Mouse (Mus musculus): ENCODE data around the gene St13. TPM values are rescaled to one million over a fixed set of nuclear protein-coding genes. Genes with fewer than 3 reads are reported as not detected.
"Not testable (repeated sequence)": the region's sequence is repeated elsewhere in the genome, so short reads cannot be mapped to it uniquely, and the experiment has no call there.

Gene St13
- 190 and 196 TPM in 2 replicates for polyA plus RNA-seq (2016; fragmentation: Nextera tagmentation; extraction: Ambion mirVana)

DNA sequence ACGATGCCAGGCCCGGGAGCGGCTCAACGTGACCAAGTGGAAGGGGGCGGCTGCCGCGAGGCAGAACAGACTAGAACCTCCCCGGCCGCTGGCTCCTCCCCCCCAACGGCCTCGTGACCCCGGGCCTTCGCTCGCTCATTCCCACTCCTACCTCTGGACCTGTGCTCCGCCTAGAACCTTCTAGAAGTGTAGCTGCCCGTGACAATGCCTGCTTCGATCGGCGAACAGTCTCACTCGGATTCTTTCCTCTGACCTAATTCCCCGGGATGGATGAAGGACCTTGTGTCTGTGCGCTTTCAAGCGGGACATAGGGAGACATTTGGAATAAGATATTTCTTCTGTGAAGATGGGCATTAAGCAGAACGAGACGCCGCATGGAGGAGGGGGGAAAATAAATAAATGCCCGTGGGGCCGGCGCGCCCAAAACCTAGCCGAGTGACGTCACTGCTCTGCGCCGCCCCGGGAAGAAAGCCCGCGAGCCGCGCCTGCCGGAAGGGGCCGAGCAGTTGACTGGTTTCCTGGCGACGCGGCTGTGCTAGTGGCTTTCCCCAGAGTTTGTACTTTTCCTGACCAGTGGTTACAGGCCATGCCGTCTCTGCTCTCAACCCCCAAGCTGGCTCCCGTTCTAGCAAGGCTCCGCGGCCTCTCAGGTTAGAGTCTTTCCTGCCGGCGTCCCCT lies at the start of gene St13, which contains the start of gene Xpnpep3:
TSS of gene St13 (minus strand) at position 440 of the 678 bp plus-strand sequence.
TSS of gene Xpnpep3 (plus strand) at position 501 of the 678 bp plus-strand sequence.
- ATAC-seq (ENCODE audit: low FRiP score, low read depth), result peak; percentile 99
- Histone ChIP-seq H3K4me3 (peak within 1 kb of the TSS; percentile 82), H3K9ac (peak within 1 kb of the TSS; percentile 90), H3K27ac (peak within 1 kb of the TSS; percentile 81), H3K4me1 (peaks cover 14% of the 10 kb centered on the region), H3K27me3 (replicated peaks) (no peaks in the 10 kb centered on the region), H3K9me3 (no peaks in the 10 kb centered on the region), H3K4me2 (replicated peaks) (peak within 1 kb of the TSS; percentile 80), H3K36me3 (no peaks in the 10 kb centered on the region)
- under 1% methylated on average over 50 of the region's 50 CpGs for WGBS

DNA sequence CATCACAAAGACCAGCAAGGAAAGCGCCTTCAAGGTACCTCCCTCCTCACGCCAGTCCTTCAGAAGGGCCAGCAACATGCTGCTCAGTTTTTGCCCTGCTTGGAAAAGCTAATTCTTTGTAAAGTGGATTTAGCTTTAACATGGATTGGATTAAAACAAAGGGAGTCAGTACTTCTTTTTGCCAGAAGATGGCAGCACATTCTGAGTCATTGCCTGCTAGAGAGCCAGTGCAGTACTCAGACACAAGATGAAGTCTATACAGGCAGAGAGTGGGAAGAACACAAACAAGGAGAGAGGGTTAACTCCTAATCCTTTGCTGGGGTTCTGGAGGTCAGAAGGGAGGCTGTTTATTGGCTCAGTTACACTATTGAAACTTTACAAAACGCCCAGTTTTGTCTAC lies 48.6 kb upstream of the St13 start:
- Histone ChIP-seq H3K4me2 (replicated peaks) (no peak overlapping the region), H3K9ac (no peak overlapping the region), H3K27me3 (replicated peaks) (no peaks in the 10 kb centered on the region), H3K4me3 (no peak overlapping the region), H3K4me1 (no peaks in the 10 kb centered on the region), H3K27ac (no peak overlapping the region), H3K9me3 (no peaks in the 10 kb centered on the region), H3K36me3 (peaks cover 27% of the 10 kb centered on the region)
- 68% methylated on average over 3 of the region's 3 CpGs for WGBS
- ATAC-seq (ENCODE audit: low FRiP score, low read depth), result no peak

DNA sequence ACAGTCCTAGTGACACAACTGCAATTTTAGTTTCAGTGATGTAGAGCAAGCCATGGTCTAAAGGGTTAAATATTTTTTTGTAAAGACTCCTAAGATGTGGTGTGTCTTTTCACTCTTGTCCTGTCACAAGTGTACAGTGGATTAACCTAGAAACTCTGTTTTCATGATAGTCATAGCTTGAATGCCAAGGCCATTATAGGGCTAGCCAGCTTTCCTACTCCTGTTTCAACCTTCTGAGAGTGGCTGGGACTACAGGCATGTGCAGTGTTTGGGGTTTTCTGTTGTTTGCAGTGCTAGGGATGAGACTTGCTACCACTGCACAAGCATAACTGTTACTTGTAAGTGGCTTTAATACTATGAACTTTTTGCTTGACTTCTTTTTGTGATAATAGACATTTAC lies 39.4 kb upstream of the St13 start:
- no peak for ATAC-seq (ENCODE audit: low FRiP score, low read depth)
- Histone ChIP-seq H3K27ac (no peak overlapping the region), H3K9me3 (no peaks in the 10 kb centered on the region), H3K4me1 (no peaks in the 10 kb centered on the region), H3K4me3 (no peak overlapping the region), H3K36me3 (peaks cover 9% of the 10 kb centered on the region), H3K4me2 (replicated peaks) (no peak overlapping the region), H3K27me3 (replicated peaks) (no peaks in the 10 kb centered on the region), H3K9ac (no peak overlapping the region)

DNA sequence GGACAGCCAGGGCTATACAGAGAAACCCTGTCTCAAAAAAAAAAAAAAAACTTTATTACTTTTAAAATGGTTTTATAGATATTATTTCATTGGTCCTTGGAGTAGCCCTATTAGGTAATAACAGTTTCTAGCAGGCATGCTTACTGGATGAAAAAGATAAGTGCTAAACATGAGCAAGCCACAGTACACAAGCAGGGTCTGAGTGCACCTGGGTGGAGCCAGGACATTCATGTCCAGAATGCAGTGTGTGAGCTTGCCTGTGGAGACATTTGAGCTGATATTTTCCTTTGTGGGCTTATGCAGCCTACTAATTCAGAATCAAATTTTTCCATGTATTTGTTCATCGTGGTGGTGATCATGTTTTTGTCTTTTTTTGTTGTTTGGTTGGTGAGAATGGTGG lies 38.5 kb upstream of the St13 start:
- Histone ChIP-seq H3K4me1 (no peaks in the 10 kb centered on the region), H3K4me3 (no peak overlapping the region), H3K27ac (no peak overlapping the region), H3K9ac (no peak overlapping the region), H3K9me3 (no peaks in the 10 kb centered on the region), H3K36me3 (peaks cover 9% of the 10 kb centered on the region), H3K4me2 (replicated peaks) (no peak overlapping the region), H3K27me3 (replicated peaks) (no peaks in the 10 kb centered on the region)
- WGBS, result 97% methylated on average over 1 of the region's 1 CpGs
- no peak for ATAC-seq (ENCODE audit: low FRiP score, low read depth)

DNA sequence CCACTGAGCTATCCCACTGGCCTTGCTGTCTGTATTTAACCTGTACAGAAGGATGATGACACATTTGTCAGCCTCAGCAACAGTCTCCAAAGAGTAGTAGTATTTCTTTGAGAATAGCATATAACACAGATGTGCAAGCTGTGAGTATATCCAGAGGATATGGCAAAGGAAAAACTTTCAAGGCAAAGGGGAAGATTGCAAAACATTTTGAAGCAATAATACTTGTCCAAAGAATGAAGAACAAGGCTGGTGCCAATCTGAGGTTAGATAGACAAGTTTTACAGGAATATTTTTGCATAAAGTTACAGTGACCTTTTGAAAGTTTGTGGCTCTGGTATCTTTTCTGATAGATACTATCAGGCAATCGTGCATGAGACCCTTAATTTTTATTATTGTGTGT lies 31.3 kb upstream of the St13 start:
- H3K27me3 ChIP-seq (replicated peaks), result no peaks in the 10 kb centered on the region
- H3K9ac ChIP-seq, result no peak overlapping the region
- no peaks in the 10 kb centered on the region for H3K9me3 ChIP-seq
- no peak overlapping the region for H3K27ac ChIP-seq
- peaks cover 26% of the 10 kb centered on the region for H3K36me3 ChIP-seq
- no peak overlapping the region for H3K4me2 ChIP-seq (replicated peaks)
- no peak for ATAC-seq (ENCODE audit: low FRiP score, low read depth)
- 93% methylated on average over 1 of the region's 1 CpGs for WGBS
- no peaks in the 10 kb centered on the region for H3K4me1 ChIP-seq
- no peak overlapping the region for H3K4me3 ChIP-seq

DNA sequence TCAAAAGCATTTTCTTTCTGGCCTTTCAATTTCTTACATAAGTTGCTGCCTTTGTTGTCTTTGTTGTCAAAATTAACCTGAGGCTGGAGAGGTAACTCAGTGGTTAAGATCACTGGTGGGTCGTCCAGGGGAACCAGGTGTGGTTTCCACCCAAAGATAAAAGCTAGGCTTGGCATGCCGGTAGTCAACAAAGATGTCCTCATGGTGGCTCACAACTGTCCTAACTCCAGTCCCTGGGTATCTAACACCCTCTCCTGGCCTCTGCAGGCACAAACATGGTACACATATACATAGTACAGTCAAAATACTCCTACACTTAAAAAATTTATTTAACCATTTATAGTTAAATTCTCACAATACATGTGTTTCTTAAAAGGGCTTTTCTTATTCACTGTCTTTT lies 28.1 kb upstream of the St13 start:
- Histone ChIP-seq H3K4me2 (replicated peaks) (no peak overlapping the region), H3K36me3 (peaks cover 29% of the 10 kb centered on the region), H3K9me3 (no peaks in the 10 kb centered on the region), H3K4me3 (no peak overlapping the region), H3K27me3 (replicated peaks) (no peaks in the 10 kb centered on the region), H3K9ac (no peak overlapping the region), H3K4me1 (no peaks in the 10 kb centered on the region), H3K27ac (no peak overlapping the region)
- WGBS, result 88% methylated on average over 2 of the region's 2 CpGs
- no peak for ATAC-seq (ENCODE audit: low FRiP score, low read depth)

DNA sequence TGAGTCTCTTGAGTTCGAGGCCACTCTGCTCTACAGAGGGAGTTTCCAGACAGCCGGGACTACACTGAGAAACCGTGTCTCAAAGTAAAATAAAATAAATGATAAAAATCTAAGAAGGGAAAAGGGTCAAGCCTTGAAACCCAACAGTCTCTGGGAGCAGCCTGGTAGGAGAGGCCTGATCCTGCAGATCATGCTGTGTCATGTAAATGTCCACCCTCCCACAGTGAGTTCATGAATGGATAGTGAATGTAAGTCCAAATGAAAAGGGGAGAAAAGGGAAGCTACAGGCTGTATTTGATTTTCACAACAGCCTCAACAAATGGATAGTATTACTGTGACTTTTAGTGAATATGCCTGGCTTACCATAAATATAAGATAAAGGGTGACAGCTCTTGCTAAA lies 25.4 kb upstream of the St13 start:
- Histone ChIP-seq H3K27me3 (replicated peaks) (no peaks in the 10 kb centered on the region), H3K27ac (no peak overlapping the region), H3K4me1 (no peaks in the 10 kb centered on the region), H3K36me3 (peaks cover 12% of the 10 kb centered on the region), H3K9me3 (no peaks in the 10 kb centered on the region), H3K4me2 (replicated peaks) (no peak overlapping the region), H3K4me3 (no peak overlapping the region), H3K9ac (no peak overlapping the region)
- ATAC-seq (ENCODE audit: low FRiP score, low read depth), result no peak
- 88% methylated on average over 3 of the region's 3 CpGs for WGBS

DNA sequence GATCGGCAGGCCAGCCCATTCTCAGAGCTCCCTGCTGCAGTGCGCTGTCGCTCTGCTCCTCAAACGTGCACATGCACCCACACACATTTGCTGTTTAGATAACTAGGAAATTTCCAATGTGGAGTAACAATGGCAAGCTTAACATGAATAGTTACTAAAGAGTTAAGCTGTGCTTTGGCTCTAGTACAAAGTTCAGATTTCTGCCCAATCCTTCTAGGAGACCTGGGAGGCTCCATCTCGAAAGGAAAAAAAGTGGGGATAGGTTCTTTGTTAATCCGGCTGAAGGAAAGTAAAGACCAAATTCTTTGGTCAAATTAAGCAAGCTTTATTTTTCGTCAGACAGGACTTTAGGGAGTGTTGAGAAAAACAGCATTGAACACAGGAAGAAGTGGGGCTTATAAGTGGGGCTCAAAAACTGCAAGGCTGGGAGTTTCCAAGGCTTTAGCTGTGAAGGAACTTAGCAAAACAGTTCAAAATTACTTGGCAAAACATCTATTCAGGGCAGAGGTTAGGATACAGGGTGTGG lies 22.3 kb upstream of the St13 start:
- Histone ChIP-seq H3K9ac (no peak overlapping the region), H3K4me2 (replicated peaks) (no peak overlapping the region), H3K9me3 (no peaks in the 10 kb centered on the region), H3K27me3 (replicated peaks) (no peaks in the 10 kb centered on the region), H3K36me3 (peaks cover 6% of the 10 kb centered on the region), H3K4me3 (no peak overlapping the region), H3K4me1 (no peaks in the 10 kb centered on the region), H3K27ac (no peak overlapping the region)
- ATAC-seq (ENCODE audit: low FRiP score, low read depth), result no peak
- 91% methylated on average over 7 of the region's 7 CpGs for WGBS

DNA sequence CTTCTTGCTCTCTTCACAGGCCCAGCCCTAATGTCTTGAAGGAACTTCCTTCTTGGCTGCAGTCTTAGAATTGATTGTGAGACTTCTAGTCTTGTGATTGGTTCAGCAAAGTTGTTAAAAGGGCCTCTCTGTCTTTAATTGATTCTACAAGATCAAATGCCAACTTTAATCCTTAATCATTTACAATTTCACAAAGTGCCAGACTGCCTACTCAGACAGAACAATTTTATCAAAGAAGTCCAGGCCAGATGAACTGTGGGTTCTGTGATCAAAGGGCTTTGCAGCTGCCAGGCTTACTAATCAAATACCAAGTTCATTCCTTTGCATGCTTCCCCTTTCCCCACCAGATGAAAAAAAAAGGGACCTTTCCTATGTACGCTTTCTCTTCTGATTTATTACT lies 21.6 kb upstream of the St13 start:
- ATAC-seq (ENCODE audit: low FRiP score, low read depth), result no peak
- Histone ChIP-seq H3K4me2 (replicated peaks) (no peak overlapping the region), H3K36me3 (0 out of 2 replicates have a peak, but pooled peaks cover 5% of the 10 kb centered on the region), H3K9me3 (no peaks in the 10 kb centered on the region), H3K4me1 (0 out of 2 replicates have a peak, but pooled peaks cover 5% of the 10 kb centered on the region), H3K27me3 (replicated peaks) (no peaks in the 10 kb centered on the region), H3K4me3 (no peak overlapping the region), H3K27ac (no peak overlapping the region), H3K9ac (no peak overlapping the region)
- WGBS, result 77% methylated on average over 1 of the region's 1 CpGs

DNA sequence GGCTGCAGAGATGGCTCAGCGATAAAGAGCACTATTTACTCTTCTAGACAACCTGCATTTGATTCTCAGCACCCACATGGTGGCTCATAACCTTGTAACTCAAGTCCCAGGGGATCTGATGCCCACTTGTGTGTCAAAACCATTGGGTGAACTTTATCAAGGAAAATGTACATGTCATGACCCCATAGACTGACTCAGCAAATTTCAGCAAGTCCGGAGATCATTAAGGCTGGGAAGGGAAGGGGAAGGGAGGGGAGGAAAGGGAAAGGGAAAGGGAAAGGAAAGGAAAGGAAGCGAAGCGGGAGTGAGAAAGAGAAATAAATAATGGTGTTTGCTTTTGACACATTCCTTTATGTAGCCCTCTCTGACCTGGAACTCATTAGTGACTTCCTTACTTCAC lies 18.2 kb upstream of the St13 start:
- H3K9ac ChIP-seq, result no peak overlapping the region

DNA sequence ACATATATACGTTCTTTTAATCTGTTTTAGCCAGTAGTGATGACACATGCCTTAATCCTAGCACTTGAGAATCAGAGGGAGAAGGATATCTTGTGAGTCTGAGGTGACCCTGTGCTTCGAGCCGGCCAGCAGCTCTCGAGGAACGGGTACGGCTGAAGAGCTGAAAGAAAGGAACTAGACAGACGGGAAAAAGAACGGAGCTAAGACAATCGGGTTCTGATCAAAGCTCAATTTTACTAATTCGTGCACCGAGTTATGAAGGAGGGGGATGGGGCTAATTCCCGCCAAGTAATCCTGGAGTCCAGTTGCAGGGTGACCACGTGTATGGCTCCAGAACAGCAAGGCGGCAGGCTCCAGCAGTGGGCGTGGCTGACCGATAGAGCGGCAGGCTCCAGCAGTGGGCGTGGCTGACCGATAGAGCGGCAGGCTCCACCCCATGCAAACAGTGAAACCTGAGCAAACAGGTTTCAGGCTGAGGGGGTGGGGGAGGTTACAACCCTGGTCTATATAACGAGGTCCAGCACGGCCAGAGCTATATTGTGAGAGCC lies 17.0 kb upstream of the St13 start:
- WGBS, result 12% methylated on average over 22 of the region's 22 CpGs
- not testable (repeated sequence) for H3K9me3 ChIP-seq; ATAC-seq (ENCODE audit: low FRiP score, low read depth); H3K36me3 ChIP-seq; H3K4me1 ChIP-seq; H3K27me3 ChIP-seq (replicated peaks); H3K27ac ChIP-seq
- Histone ChIP-seq H3K4me3 (peak overlapping the region; percentile 7; the same call in 1 of the 2 replicates), H3K9ac (0 out of 2 replicates have a peak overlapping the region, but pooled peaks have one; percentile 29), H3K4me2 (replicated peaks) (peak overlapping the region; percentile 51)

More for the DNA sequence above, 18.2 kb upstream of the St13 start:
- no peak overlapping the region for H3K4me3 ChIP-seq
- H3K36me3 ChIP-seq, result 0 out of 2 replicates have a peak, but pooled peaks cover 3% of the 10 kb centered on the region
- no peaks in the 10 kb centered on the region for H3K27me3 ChIP-seq (replicated peaks)
- 90% methylated on average over 4 of the region's 4 CpGs for WGBS
- no peak overlapping the region for H3K27ac ChIP-seq
- H3K4me1 ChIP-seq, result 0 out of 2 replicates have a peak, but pooled peaks cover 5% of the 10 kb centered on the region
- no peaks in the 10 kb centered on the region for H3K9me3 ChIP-seq
- ATAC-seq (ENCODE audit: low FRiP score, low read depth), result no peak
- no peak overlapping the region for H3K4me2 ChIP-seq (replicated peaks)

DNA sequence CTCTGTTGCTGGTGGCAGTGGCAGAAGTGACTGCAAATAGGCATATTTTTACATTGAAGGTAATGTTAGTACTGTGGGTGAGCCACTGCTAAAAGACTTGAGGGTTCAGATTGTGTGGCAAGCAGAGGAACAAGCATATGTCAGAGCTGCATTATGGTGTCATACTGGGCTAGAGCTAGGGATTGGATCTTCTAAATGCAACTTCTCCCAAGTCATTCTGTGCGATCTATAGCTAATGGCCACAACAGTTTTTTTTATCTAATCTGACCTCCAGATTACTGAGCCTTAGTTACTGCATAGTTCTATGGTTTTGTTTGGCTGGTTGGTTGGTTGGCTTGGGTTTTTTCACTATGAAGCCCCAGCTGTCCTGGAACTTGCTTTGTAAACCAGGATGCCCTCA lies 8.3 kb upstream of the St13 start, which contains the start of gene Dnajb7:
TSS of gene Dnajb7 (minus strand) at position 101 of the 400 bp plus-strand sequence.
- ATAC-seq (ENCODE audit: low FRiP score, low read depth), result no peak
- H3K9ac ChIP-seq, result no peak within 1 kb of the TSS
- no peak within 1 kb of the TSS for H3K4me2 ChIP-seq (replicated peaks)
- WGBS, result 97% methylated on average over 1 of the region's 1 CpGs
- no peak within 1 kb of the TSS for H3K4me3 ChIP-seq
- no peaks in the 10 kb centered on the region for H3K4me1 ChIP-seq
- no peaks in the 10 kb centered on the region for H3K36me3 ChIP-seq
- no peak within 1 kb of the TSS for H3K27ac ChIP-seq
- no peaks in the 10 kb centered on the region for H3K27me3 ChIP-seq (replicated peaks)
- H3K9me3 ChIP-seq, result no peaks in the 10 kb centered on the region

Measured in neural tube, embryonic 12.5 days (tissue).